Mouse (Mus musculus) neural tube, embryonic 12.5 days (tissue): Measurements from ENCODE around the gene Ei24. TPM values are rescaled to one million over a fixed set of nuclear protein-coding genes. Genes with fewer than 3 reads are reported as not detected.

Experiments
- ATAC-seq: fragments of 200-750 bp; cut with Nextera tagmentation; 2 replicates; pipeline ENCODE4 v1.8.0; 2017; ENCODE audit warnings: low read depth, mild to moderate bottlenecking, moderate TSS enrichment, moderate library complexity; ENCODE audit not compliant: low FRiP score
- H3K27ac ChIP-seq: fragments of 300-500 bp; sonication (generic); 2 replicates; pipeline ENCODE4 v1.5.1; 2016
- H3K27me3 ChIP-seq: fragments of 300-500 bp; sonication (generic); replicated peaks from 2 replicates; pipeline ENCODE4 v1.6.1; 2016; ENCODE audit warnings: mild to moderate bottlenecking
- H3K36me3 ChIP-seq: fragments of 300-500 bp; sonication (generic); 2 replicates; pipeline ENCODE4 v1.6.1; 2016; ENCODE audit warnings: mild to moderate bottlenecking
- H3K4me1 ChIP-seq: fragments of 300-500 bp; sonication (generic); 2 replicates; pipeline ENCODE4 v1.6.1; 2016
- H3K4me2 ChIP-seq: fragments of 300-500 bp; sonication (generic); replicated peaks from 2 replicates; pipeline ENCODE4 v1.6.1; 2016; ENCODE audit warnings: mild to moderate bottlenecking
- H3K4me3 ChIP-seq: fragments of 300-500 bp; sonication (generic); 2 replicates; pipeline ENCODE4 v1.5.1; 2016
- H3K9ac ChIP-seq: fragments of 300-500 bp; sonication (generic); 2 replicates; pipeline ENCODE4 v1.6.1; 2016; ENCODE audit warnings: mild to moderate bottlenecking
- H3K9me3 ChIP-seq: fragments of 300-500 bp; sonication (generic); 2 replicates; pipeline ENCODE4 v1.6.1; 2016; ENCODE audit warnings: mild to moderate bottlenecking
- WGBS: fragments of 180-500 bp; shearing (Covaris S2); methylation state at CpG from one replicate; pipeline ENCODE4 v1.1.7; 2016; 5-methylcytosine and 5-hydroxymethylcytosine counted together
- polyA plus RNA-seq: library from polyadenylated mRNA; unstranded; fragments of >200 nt; fragmentation: Nextera tagmentation; extraction: Ambion mirVana; gene quantifications from 2 replicates; pipeline ENCODE4 v1.2.1, GENCODE M21; 2016

Gene Ei24
- polyA plus RNA-seq, 1 experiment from 2014 or later = 119 TPM

GRCm38 (mm10) chr9:36768156-36769047 lies 28.8 kb downstream of the Ei24 start:
- WGBS = 14% methylated on average over 25 of the region's 25 CpGs
- peak overlapping the region; percentile 77 for H3K9ac ChIP-seq
- H3K9me3 ChIP-seq = no peaks in the 10 kb centered on the region
- H3K4me2 ChIP-seq = peak overlapping the region; percentile 76
- ATAC-seq = peak; percentile 27
- peak overlapping the region; percentile 50; the same call in 1 of the 2 replicates for H3K27ac ChIP-seq
- H3K4me3 ChIP-seq = peak overlapping the region; percentile 96
- H3K4me1 ChIP-seq = peaks cover 16% of the 10 kb centered on the region; the same call in 1 of the 2 replicates
- H3K27me3 ChIP-seq = no peaks in the 10 kb centered on the region
- H3K36me3 ChIP-seq = peaks cover 7% of the 10 kb centered on the region

DNA sequence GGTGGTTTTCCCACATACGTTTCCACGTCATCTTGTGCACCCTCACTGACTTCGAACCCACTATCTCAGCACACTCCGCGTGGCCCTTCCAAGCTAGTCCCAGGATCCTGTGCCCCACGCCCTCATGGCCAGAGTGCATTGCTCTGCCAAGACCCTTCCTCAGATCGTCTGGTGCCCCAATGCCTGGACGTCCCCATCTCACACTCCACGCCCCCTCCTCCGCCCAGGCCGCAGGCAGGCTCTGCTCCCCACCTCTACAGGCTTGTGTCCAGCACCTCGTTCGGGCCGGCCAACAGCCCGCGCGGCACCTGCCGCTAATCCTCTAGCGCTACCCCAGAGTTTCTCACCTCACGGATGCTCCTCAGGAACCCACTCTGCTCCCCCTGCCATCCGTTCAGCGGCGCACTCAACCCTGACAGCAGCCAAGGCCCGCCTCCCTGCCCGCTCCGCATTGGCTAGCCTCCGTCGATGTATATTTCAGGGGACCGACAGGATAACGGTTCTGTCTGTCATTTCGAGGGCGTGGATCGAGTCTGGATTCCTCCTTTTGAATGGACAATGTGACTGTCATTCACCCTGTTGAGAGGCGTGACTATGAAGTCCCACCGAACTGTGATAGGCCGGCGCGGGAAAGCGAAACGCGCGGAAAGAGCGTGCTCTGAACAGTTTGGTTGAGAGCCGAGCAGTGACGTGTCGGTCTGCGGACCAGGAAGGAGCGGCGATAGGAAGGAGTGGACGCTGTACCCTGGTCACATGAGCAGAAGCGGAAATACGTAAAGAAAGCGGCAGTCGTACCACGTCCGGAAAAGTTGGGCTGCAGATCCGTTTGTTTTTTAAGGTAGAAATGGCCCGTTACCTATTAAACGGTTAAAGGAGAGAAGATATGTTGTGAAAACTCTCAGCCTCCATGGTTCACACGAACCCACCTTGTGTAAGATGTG lies 29.7 kb downstream of the Ei24 start, which contains the start of gene Stt3a:
TSS of gene Stt3a (minus strand) at position 477 of the 941 bp plus-strand sequence.
- H3K4me1 ChIP-seq = peaks cover 16% of the 10 kb centered on the region; the same call in 1 of the 2 replicates
- peak within 1 kb of the TSS; percentile 50; the same call in 1 of the 2 replicates for H3K27ac ChIP-seq
- peaks cover 15% of the 10 kb centered on the region for H3K36me3 ChIP-seq
- H3K27me3 ChIP-seq = no peaks in the 10 kb centered on the region
- peak within 1 kb of the TSS; percentile 96 for H3K4me3 ChIP-seq
- peak; percentile 100 for ATAC-seq
- WGBS = under 1% methylated on average over 60 of the region's 60 CpGs
- no peaks in the 10 kb centered on the region for H3K9me3 ChIP-seq
- peak within 1 kb of the TSS; percentile 85 for H3K9ac ChIP-seq
- peak within 1 kb of the TSS; percentile 91 for H3K4me2 ChIP-seq

DNA sequence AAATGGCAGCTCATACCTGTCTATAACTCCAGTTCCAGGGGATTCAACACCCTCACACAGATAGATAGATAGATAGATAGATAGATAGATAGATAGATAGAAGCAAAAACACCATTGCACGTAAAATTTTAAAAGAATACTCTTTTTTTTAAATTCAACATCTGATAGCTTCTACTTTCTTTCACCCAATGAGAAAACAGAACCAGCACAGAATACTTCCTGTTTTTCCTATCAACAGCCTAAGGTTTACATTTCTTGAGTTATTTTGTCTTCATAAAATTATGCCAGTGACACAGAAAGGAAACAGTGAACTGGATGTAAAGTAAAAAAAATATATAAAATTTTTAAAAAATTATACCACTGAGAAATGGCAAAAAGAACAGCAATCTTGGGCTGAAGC lies 32.8 kb downstream of the Ei24 start:
- ATAC-seq = no peak
- H3K9me3 ChIP-seq = no peaks in the 10 kb centered on the region

More for the DNA sequence above, 32.8 kb downstream of the Ei24 start:
- Histone ChIP-seq H3K4me1 (peaks cover 16% of the 10 kb centered on the region; the same call in 1 of the 2 replicates), H3K27ac (no peak overlapping the region), H3K27me3 (no peaks in the 10 kb centered on the region), H3K9ac (no peak overlapping the region), H3K4me3 (no peak overlapping the region), H3K36me3 (peaks cover 28% of the 10 kb centered on the region), H3K4me2 (no peak overlapping the region)
- WGBS = 97% methylated on average over 1 of the region's 1 CpGs

Other genes starting within 250 kb of the Ei24 start
- gene Gm17689, start 214.8 kb downstream of the Ei24 start, polyA plus RNA-seq = not detected in 2 replicates
- gene A630095E13Rik, start 154.0 kb downstream of the Ei24 start, polyA plus RNA-seq = not detected in 2 replicates
- not detected in 2 replicates for gene Acrv1, start 104.2 kb downstream of the Ei24 start, polyA plus RNA-seq
- gene Chek1, start 70.3 kb downstream of the Ei24 start, polyA plus RNA-seq = 27.2 and 30.1 TPM in 2 replicates
- gene Stt3a, start 29.7 kb downstream of the Ei24 start, polyA plus RNA-seq = 144 and 155 TPM in 2 replicates
- 428 and 435 TPM in 2 replicates for gene Fez1, start 24.5 kb upstream of the Ei24 start, polyA plus RNA-seq